ENCODE assay signal across 8 mouse cellular contexts in the genomic region with DNA sequence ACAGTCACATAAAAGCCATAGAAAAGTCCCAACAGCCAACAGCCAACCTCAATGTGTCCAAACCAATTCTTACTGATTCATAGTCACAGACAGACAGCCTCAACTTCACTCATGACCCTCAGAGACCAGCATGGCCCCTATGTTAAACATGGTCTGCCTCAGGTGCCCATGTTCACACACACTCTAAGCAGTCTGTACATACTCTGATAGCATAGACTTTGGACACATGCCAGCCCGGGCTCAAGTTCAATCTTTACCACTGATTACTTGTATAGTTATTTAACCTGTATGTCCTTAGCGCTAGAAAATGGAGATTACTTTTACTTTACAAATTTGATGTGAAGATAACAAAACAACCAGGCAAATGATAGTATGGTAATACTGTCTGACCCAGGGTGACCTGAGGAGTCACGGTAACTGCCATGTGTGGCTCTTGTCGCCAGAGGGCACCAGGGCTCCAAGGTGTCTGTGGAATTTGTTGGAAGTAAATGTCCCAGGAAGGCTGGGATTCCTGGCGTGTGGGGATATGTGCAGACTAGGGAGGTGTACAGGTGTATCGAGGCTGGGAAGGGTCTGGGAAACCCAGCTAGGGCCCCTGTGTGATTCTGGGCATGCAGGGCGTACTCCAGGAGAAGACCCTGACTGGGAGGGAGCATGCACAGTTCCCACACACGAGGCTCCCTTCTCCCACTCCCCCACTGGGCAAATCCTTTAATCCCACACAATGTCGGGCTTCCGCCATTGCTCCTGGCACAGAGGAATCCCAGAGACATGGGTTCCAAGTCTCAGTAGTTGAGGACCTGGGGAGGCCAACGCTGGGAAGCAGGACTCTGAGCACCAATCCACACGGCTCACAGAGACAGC. TPM values are rescaled to one million over a fixed set of nuclear protein-coding genes. Genes with fewer than 3 reads are reported as not detected.
DNase-seq lines count a peak whose midpoint lies in the region; ATAC-seq and TF ChIP-seq lines count a peak whose summit lies in the region.

No protein-coding gene starts in this region.

- TF ChIP-seq CTCF in MEL (IDR thresholded peaks at IDR 0.05 in 2 of 3, conservative IDR thresholded peaks at IDR 0.05 in 1 of 3; ENCODE audit: control insufficient read depth in 1 of 3, insufficient read depth in 1 of 3, low read depth in 2 of 3, low read length in 3 of 3, poor library complexity in 1 of 3, severe bottlenecking in 1 of 3) = peak; percentile 51 to 62 (median 52)
- peak; percentile 87 for TF ChIP-seq CTCF in brain, embryonic 14.5 days (IDR thresholded peaks at IDR 0.05; ENCODE audit: borderline replicate concordance, extremely low read depth, insufficient read depth, insufficient read length)
- peak; percentile 89 for TF ChIP-seq CTCF in heart, postnatal 0 days (IDR thresholded peaks at IDR 0.05; ENCODE audit: low read depth)

- TF ChIP-seq POLR2A in MEL (IDR thresholded peaks at IDR 0.05; ENCODE audit: control insufficient read depth in 1 of 2, insufficient read depth in 1 of 2, low read depth in 1 of 2, low read length in 2 of 2, poor library complexity in 1 of 2) = no peak
- TF ChIP-seq POLR2A in brain, embryonic 14.5 days (IDR thresholded peaks at IDR 0.05; ENCODE audit: borderline replicate concordance, extremely low read depth, insufficient read depth, insufficient read length, poor library complexity, severe bottlenecking) = no peak

- H3K4me3 ChIP-seq in MEL (ENCODE audit: control insufficient read depth in 1 of 2, insufficient read depth in 1 of 2, low read depth in 2 of 2, low read length in 2 of 2) = no peak overlapping the region
- no peak overlapping the region for H3K4me3 ChIP-seq in heart, postnatal 0 days (ENCODE audit: low read depth, low read length)

- H3K4me1 ChIP-seq in MEL (ENCODE audit: control insufficient read depth in 1 of 2, insufficient read depth in 2 of 2, low read length in 2 of 2) = peaks cover 41 to 48% of the 10 kb centered on the region in 2 experiments
- peaks cover 18% of the 10 kb centered on the region for H3K4me1 ChIP-seq in heart, postnatal 0 days (ENCODE audit: control insufficient read depth, insufficient read depth)

- H3K9ac ChIP-seq in MEL (ENCODE audit: control insufficient read depth, low read depth, low read length, poor library complexity, severe bottlenecking) = no peak overlapping the region
- no peak overlapping the region for H3K9ac ChIP-seq in heart, postnatal 0 days (replicated peaks; ENCODE audit: low read depth, low read length)

- peak; percentile 48 for ATAC-seq in erythroid progenitor cell, adult 5-6 weeks (replicated peaks; ENCODE audit: low FRiP score, poor library complexity, severe bottlenecking)
- peak; percentile 70 for ATAC-seq in heart, postnatal 0 days (ENCODE audit: insufficient read depth, low read depth)
- ATAC-seq in monocyte, adult 5-6 weeks (replicated peaks; ENCODE audit: insufficient number of reproducible peaks, low FRiP score, low TSS enrichment, poor library complexity, severe bottlenecking) = no peak

- DNase-seq in MEL (ENCODE audit: low read depth, low spot score) = peak; percentile 81
- peak; percentile 76 for DNase-seq in brain, embryonic 14.5 days (ENCODE audit: low read depth)
- peak; percentile 62 for DNase-seq in heart, postnatal 0 days (ENCODE audit: low spot score)
- peak; percentile 81 to 85 for DNase-seq in kidney, postnatal 25 days
- DNase-seq in lung, postnatal 10 days = peak; percentile 79
- DNase-seq in retina, adult 2 months (ENCODE audit: low read depth, low spot score) = peak; percentile 66

- no peaks in the 10 kb centered on the region for H3K9me3 ChIP-seq in MEL (replicated peaks; ENCODE audit: insufficient read depth, low read length)
- no peaks in the 10 kb centered on the region for H3K9me3 ChIP-seq in heart, postnatal 0 days (replicated peaks; ENCODE audit: control insufficient read depth, low read length)

- no peaks in the 10 kb centered on the region for H3K79me2 ChIP-seq in MEL (ENCODE audit: control insufficient read depth, insufficient read depth, low read length, poor library complexity)

- H3K27me3 ChIP-seq in MEL (ENCODE audit: control insufficient read depth in 1 of 2, insufficient read depth in 2 of 2, low read length in 2 of 2) = no peaks in the 10 kb centered on the region
- 0 out of 2 replicates have a peak, but pooled peaks cover 1% of the 10 kb centered on the region for H3K27me3 ChIP-seq in heart, postnatal 0 days (ENCODE audit: control insufficient read depth, insufficient read depth, low read length)

- peak overlapping the region; percentile 32 for H3K4me2 ChIP-seq in heart, postnatal 0 days (ENCODE audit: low read depth, low read length)

- peak; percentile 62 to 79 for TF ChIP-seq EP300 in MEL (IDR thresholded peaks at IDR 0.05; ENCODE audit: low read depth in 1 of 2, low read length in 2 of 2)
- no peak for TF ChIP-seq EP300 in heart, postnatal 0 days (IDR thresholded peaks at IDR 0.05; ENCODE audit: low read depth)

- H3K36me3 ChIP-seq in MEL (ENCODE audit: control insufficient read depth in 1 of 2, insufficient read depth in 2 of 2, low read length in 2 of 2) = peaks cover 0 to 39% of the 10 kb centered on the region in 2 experiments; a peak in 2 of 4 replicates
- no peaks in the 10 kb centered on the region for H3K36me3 ChIP-seq in heart, postnatal 0 days (replicated peaks; ENCODE audit: control insufficient read depth, insufficient read depth, low read length)

- peak; percentile 37 for TF ChIP-seq RAD21 in MEL (IDR thresholded peaks at IDR 0.05; ENCODE audit: low read depth, low read length)

- WGBS in heart, postnatal 0 days = 5% methylated on average over 12 of the region's 12 CpGs

- peak overlapping the region; percentile 28; the same call in 1 of the 2 replicates for H3K27ac ChIP-seq in MEL (ENCODE audit: control insufficient read depth, low read depth, low read length)
- no peak overlapping the region for H3K27ac ChIP-seq in heart, postnatal 0 days (ENCODE audit: low read depth)

TF ChIP-seq in MEL, 35 proteins besides CTCF, POLR2A, EP300 and RAD21 (continues in another document):
- peak; percentile 87 for TF ChIP-seq RCOR1 (IDR thresholded peaks at IDR 0.05; ENCODE audit: low read depth, low read length)
- TF ChIP-seq ZC3H11A (IDR thresholded peaks at IDR 0.05; ENCODE audit: low read depth, low read length) = no peak
- TF ChIP-seq MEF2A (IDR thresholded peaks at IDR 0.05; ENCODE audit: extremely low read depth, insufficient replicate concordance, low read depth, low read length, poor library complexity, severe bottlenecking) = 0 out of 2 replicates have a peak, but pooled peaks have one; percentile 23
- TF ChIP-seq ZNF384 (IDR thresholded peaks at IDR 0.05; ENCODE audit: low read depth, low read length) = peak; percentile 32; the same call in 1 of the 2 replicates
- TF ChIP-seq BHLHE40 (IDR thresholded peaks at IDR 0.05; ENCODE audit: borderline replicate concordance, low read depth, low read length) = no peak
- no peak for TF ChIP-seq MYC (IDR thresholded peaks at IDR 0.05; ENCODE audit: low read depth, low read length)

RNA-seq across cellular contexts. Expression of gene Slc6a9, which starts 4.8 kb away (rescaled TPM):
- total RNA-seq in MEL (2012; rRNA removed) = 3.2 and 8.3 TPM in 2 replicates
- 10 to 100 TPM in 1 of 2 experiments, not detected in 1; 21.2 TPM for polyA plus RNA-seq in MEL (2012; ENCODE audit: insufficient read depth in 1 of 2, insufficient read length in 2 of 2, low read depth in 1 of 2, low replicate concordance in 2 of 2, missing spikeins in 1 of 2)
- polyA plus RNA-seq in brain, embryonic 14.5 days (2012; rRNA removed) = 23.6 and 45.8 TPM in 2 replicates
- 273 and 276 TPM in 2 replicates for total RNA-seq in erythroid progenitor cell, adult 5-6 weeks (2015; ENCODE audit: low replicate concordance)
- 282 and 375 TPM in 2 replicates for total RNA-seq in erythroid progenitor cell, adult 5-6 weeks (2017; ENCODE audit: low replicate concordance)
- 2.1 and 3.6 TPM in 2 replicates for total RNA-seq in heart, postnatal 0 days (2014; rRNA removed; ENCODE audit: low replicate concordance)
- polyA plus RNA-seq in heart, postnatal 0 days (2015; fragmentation: Nextera tagmentation; extraction: Ambion mirVana) = 1.7 and 2.0 TPM in 2 replicates
- total RNA-seq in monocyte, adult 5-6 weeks (2017) = 1.8 to 2.8 TPM in 2 of 3 replicates, not detected in the other

RNA-seq across cellular contexts. Expression of gene Ccdc24, which starts 42.9 kb away (rescaled TPM):
- 0.19 and 0.56 TPM in 2 replicates for total RNA-seq in MEL (2012; rRNA removed)
- under 1 TPM in 1 of 2 experiments, not detected in 1; 0.36 TPM for polyA plus RNA-seq in MEL (2012; ENCODE audit: insufficient read depth in 1 of 2, insufficient read length in 2 of 2, low read depth in 1 of 2, low replicate concordance in 2 of 2, missing spikeins in 1 of 2)
- 21.7 and 23.0 TPM in 2 replicates for polyA plus RNA-seq in brain, embryonic 14.5 days (2012; rRNA removed)
- total RNA-seq in erythroid progenitor cell, adult 5-6 weeks (2015; ENCODE audit: low replicate concordance) = 1.3 TPM in 1 of 2 replicates, not detected in the other
- total RNA-seq in erythroid progenitor cell, adult 5-6 weeks (2017; ENCODE audit: low replicate concordance) = 0.98 and 17.2 TPM in 2 replicates
- 1.4 and 1.6 TPM in 2 replicates for total RNA-seq in heart, postnatal 0 days (2014; rRNA removed; ENCODE audit: low replicate concordance)
- 0.27 and 0.45 TPM in 2 replicates for polyA plus RNA-seq in heart, postnatal 0 days (2015; fragmentation: Nextera tagmentation; extraction: Ambion mirVana)
- total RNA-seq in monocyte, adult 5-6 weeks (2017) = not detected in 3 replicates

RNA-seq across cellular contexts. Expression of gene B4galt2, which starts 53.8 kb away (rescaled TPM):
- 0.08 TPM in 1 of 2 replicates, not detected in the other for total RNA-seq in MEL (2012; rRNA removed)
- under 1 TPM in 1 of 2 experiments, not detected in 1; 0.19 TPM for polyA plus RNA-seq in MEL (2012; ENCODE audit: insufficient read depth in 1 of 2, insufficient read length in 2 of 2, low read depth in 1 of 2, low replicate concordance in 2 of 2, missing spikeins in 1 of 2)
- 156 and 175 TPM in 2 replicates for polyA plus RNA-seq in brain, embryonic 14.5 days (2012; rRNA removed)
- not detected in 2 replicates for total RNA-seq in erythroid progenitor cell, adult 5-6 weeks (2015; ENCODE audit: low replicate concordance)
- total RNA-seq in erythroid progenitor cell, adult 5-6 weeks (2017; ENCODE audit: low replicate concordance) = 0.45 TPM in 1 of 2 replicates, not detected in the other
- 33.0 and 35.9 TPM in 2 replicates for total RNA-seq in heart, postnatal 0 days (2014; rRNA removed; ENCODE audit: low replicate concordance)
- 5.9 and 6.1 TPM in 2 replicates for polyA plus RNA-seq in heart, postnatal 0 days (2015; fragmentation: Nextera tagmentation; extraction: Ambion mirVana)
- total RNA-seq in monocyte, adult 5-6 weeks (2017) = not detected in 3 replicates

RNA-seq across cellular contexts. Expression of gene Atp6v0b, which starts 57.6 kb away (rescaled TPM):
- 227 and 286 TPM in 2 replicates for total RNA-seq in MEL (2012; rRNA removed)
- polyA plus RNA-seq in MEL (2012; ENCODE audit: insufficient read depth in 1 of 2, insufficient read length in 2 of 2, low read depth in 1 of 2, low replicate concordance in 2 of 2, missing spikeins in 1 of 2) = 100 to 1,000 TPM in 1 of 2 experiments, not detected in 1; 343 TPM
- 453 and 682 TPM in 2 replicates for polyA plus RNA-seq in brain, embryonic 14.5 days (2012; rRNA removed)
- total RNA-seq in erythroid progenitor cell, adult 5-6 weeks (2015; ENCODE audit: low replicate concordance) = 288 and 327 TPM in 2 replicates
- total RNA-seq in erythroid progenitor cell, adult 5-6 weeks (2017; ENCODE audit: low replicate concordance) = 61.0 and 77.4 TPM in 2 replicates
- 314 and 356 TPM in 2 replicates for total RNA-seq in heart, postnatal 0 days (2014; rRNA removed; ENCODE audit: low replicate concordance)
- polyA plus RNA-seq in heart, postnatal 0 days (2015; fragmentation: Nextera tagmentation; extraction: Ambion mirVana) = 216 and 235 TPM in 2 replicates
- 121 to 188 TPM (median 178 TPM) in 3 replicates for total RNA-seq in monocyte, adult 5-6 weeks (2017)

Comparison
In these comparisons a context has a peak if more than half of its experiments do, and no peak if none do; other contexts are left out.
1. RNA of gene Slc6a9, which starts 4.8 kb away (total RNA-seq): 273 to 375 TPM in erythroid progenitor cell, adult 5-6 weeks; 3.2 to 8.3 TPM in MEL, 1.8 to 2.8 TPM in monocyte, adult 5-6 weeks and 2.1 to 3.6 TPM in heart, postnatal 0 days; every median in the first group is over 10 times any median in the second.
2. RNA of gene B4galt2, which starts 53.8 kb away (total RNA-seq): 33.0 to 35.9 TPM in heart, postnatal 0 days; 0.45 TPM in erythroid progenitor cell, adult 5-6 weeks, 0.08 TPM in MEL and not detected in monocyte, adult 5-6 weeks; every median in the first group is over 10 times any median in the second.
3. Peak in every context shown above with its lines, with median percentiles within 50 percentile points of each other: DNase-seq and CTCF ChIP-seq.